Mouse (Mus musculus): ENCODE measurements around the gene Cct6b.

GRCm38 (mm10) chr11:82782197-82782596, 18.1 kb upstream of the Cct6b start:
- TF ChIP-seq POLR2A (IDR thresholded peaks at IDR 0.05; ENCODE audit: control insufficient read depth, low read depth, low read length) (no peak), CTCF (IDR thresholded peaks at IDR 0.05; ENCODE audit: control insufficient read depth, insufficient read depth, insufficient replicate concordance, low read depth, low read length) (no peak)
